9 mouse cellular contexts compared by ENCODE assay signal in the genomic region with DNA sequence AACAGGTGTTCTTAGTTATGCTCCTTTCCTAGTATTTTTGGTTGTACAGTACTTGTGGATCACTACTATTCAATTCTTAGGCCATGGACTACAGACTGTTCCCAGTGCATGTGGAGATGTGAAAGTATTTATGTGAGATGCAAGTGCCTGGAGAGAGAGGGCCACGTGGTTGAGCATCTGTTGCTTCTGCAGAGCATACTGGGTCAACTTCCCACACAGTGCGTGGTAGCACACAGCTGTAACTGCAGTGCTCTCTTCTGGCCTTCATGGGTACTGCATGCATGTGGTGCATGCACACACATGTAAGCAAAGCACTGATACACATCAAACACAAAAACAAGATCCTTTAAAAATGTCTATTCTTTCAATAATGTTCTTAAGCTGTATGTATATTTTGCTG. TPM values are rescaled to one million over a fixed set of nuclear protein-coding genes. Genes with fewer than 3 reads are reported as not detected.
DNase-seq lines count a peak whose midpoint lies in the region; ATAC-seq and TF ChIP-seq lines count a peak whose summit lies in the region.
"Had no signal": no experiment of that assay in that cellular context is flagged by ENCODE, and none has a peak within 500 bp of the region (broad histone marks: within the 10 kb centered on the region; RNA-seq: fewer than 3 reads in every experiment).

No protein-coding gene starts in this region.

- no peak overlapping the region for H3K4me2 ChIP-seq in midbrain, postnatal 0 days (ENCODE audit: low read depth, low read length, poor library complexity, severe bottlenecking)
- no peak overlapping the region for H3K4me2 ChIP-seq in kidney, postnatal 0 days (ENCODE audit: low read length)
- H3K4me2 ChIP-seq: limb, embryonic 12.5 days had no signal

- H3K27me3 ChIP-seq in cerebellum, adult 2 months (ENCODE audit: control insufficient read depth, insufficient read depth, low read length): no peaks in the 10 kb centered on the region
- no peaks in the 10 kb centered on the region for H3K27me3 ChIP-seq in midbrain, postnatal 0 days (ENCODE audit: insufficient read depth, low read length)
- H3K27me3 ChIP-seq in midbrain, embryonic 10.5 days (ENCODE audit: low read depth, poor library complexity, severe bottlenecking): no peaks in the 10 kb centered on the region
- no peaks in the 10 kb centered on the region for H3K27me3 ChIP-seq in kidney, postnatal 0 days (ENCODE audit: insufficient read depth, low read length)
- H3K27me3 ChIP-seq: limb, embryonic 12.5 days had no signal

- H3K9ac ChIP-seq in midbrain, postnatal 0 days (replicated peaks; ENCODE audit: low read length, poor library complexity, severe bottlenecking): no peak overlapping the region
- H3K9ac ChIP-seq in kidney, postnatal 0 days (ENCODE audit: low read depth, low read length): no peak overlapping the region
- H3K9ac ChIP-seq: limb, embryonic 12.5 days had no signal

- no peaks in the 10 kb centered on the region; the same call in 1 of the 2 replicates for H3K4me1 ChIP-seq in cerebellum, adult 2 months (ENCODE audit: control insufficient read depth, insufficient read depth, low read length)
- no peaks in the 10 kb centered on the region for H3K4me1 ChIP-seq in midbrain, postnatal 0 days (ENCODE audit: insufficient read depth, low read length)
- no peaks in the 10 kb centered on the region for H3K4me1 ChIP-seq in midbrain, embryonic 10.5 days
- H3K4me1 ChIP-seq in kidney, postnatal 0 days (replicated peaks; ENCODE audit: insufficient read depth, low read length): no peaks in the 10 kb centered on the region
- H3K4me1 ChIP-seq: limb, embryonic 12.5 days had no signal

- DNase-seq in cerebellum, adult 2 months: no peak
- DNase-seq in cerebellum, adult 11 months: no peak
- peak; percentile 25 for DNase-seq in midbrain, postnatal 0 days (ENCODE audit: low spot score)
- no peak for DNase-seq in midbrain, embryonic 10.5 days (ENCODE audit: low spot score)
- peak; percentile 23 for DNase-seq in embryo, embryonic 10.5 days (ENCODE audit: low spot score)
- no peak for DNase-seq in kidney, postnatal 0 days (ENCODE audit: low spot score)
- DNase-seq in urinary bladder, postnatal 36 days (ENCODE audit: low spot score in 2 of 2): no peak

- 52% methylated on average over 2 of the region's 2 CpGs for WGBS in cerebellum, adult 2 months
- WGBS in midbrain, postnatal 0 days: 82% methylated on average over 2 of the region's 2 CpGs
- WGBS in midbrain, embryonic 10.5 days: 77% methylated on average over 2 of the region's 2 CpGs
- WGBS in kidney, postnatal 0 days: 86% methylated on average over 2 of the region's 2 CpGs

- H3K27ac ChIP-seq in cerebellum, adult 2 months (ENCODE audit: insufficient read depth, low read length): no peak overlapping the region
- no peak overlapping the region for H3K27ac ChIP-seq in midbrain, postnatal 0 days (ENCODE audit: low read depth, low read length)
- H3K27ac ChIP-seq in midbrain, embryonic 10.5 days (replicated peaks): no peak overlapping the region
- no peak overlapping the region for H3K27ac ChIP-seq in kidney, postnatal 0 days
- H3K27ac ChIP-seq: limb, embryonic 12.5 days had no signal

- ATAC-seq in midbrain, postnatal 0 days (ENCODE audit: low FRiP score): 0 out of 2 replicates have a peak, but pooled peaks have one; percentile 54
- ATAC-seq in kidney, postnatal 0 days (replicated peaks; ENCODE audit: low FRiP score, low read depth): 0 out of 2 replicates have a peak, but pooled peaks have one; percentile 36
- peak; percentile 78; the same call in 1 of the 2 replicates for ATAC-seq in monocyte, adult 5-6 weeks (replicated peaks; ENCODE audit: insufficient number of reproducible peaks, low FRiP score, low TSS enrichment, poor library complexity, severe bottlenecking)

- peak; percentile 56 for TF ChIP-seq CTCF in cerebellum, adult 2 months (IDR thresholded peaks at IDR 0.05; ENCODE audit: borderline replicate concordance, insufficient read depth, low read depth, low read length)
- TF ChIP-seq CTCF in midbrain, postnatal 0 days (IDR thresholded peaks at IDR 0.05): peak; percentile 65
- peak; percentile 65 for TF ChIP-seq CTCF in kidney, postnatal 0 days (IDR thresholded peaks at IDR 0.05; ENCODE audit: low read depth)

- H3K9me3 ChIP-seq in midbrain, postnatal 0 days (ENCODE audit: low read length): no peaks in the 10 kb centered on the region
- H3K9me3 ChIP-seq in midbrain, embryonic 10.5 days (replicated peaks): no peaks in the 10 kb centered on the region; the same call in 1 of the 2 replicates
- H3K9me3 ChIP-seq in kidney, postnatal 0 days (replicated peaks; ENCODE audit: low read length): no peaks in the 10 kb centered on the region
- H3K9me3 ChIP-seq: limb, embryonic 12.5 days had no signal

- no peak overlapping the region for H3K4me3 ChIP-seq in cerebellum, adult 2 months (replicated peaks; ENCODE audit: insufficient read depth, low read depth, low read length)
- no peak overlapping the region for H3K4me3 ChIP-seq in midbrain, postnatal 0 days (ENCODE audit: low read depth, low read length)
- H3K4me3 ChIP-seq in midbrain, embryonic 10.5 days: no peak overlapping the region
- no peak overlapping the region for H3K4me3 ChIP-seq in kidney, postnatal 0 days (replicated peaks; ENCODE audit: low read depth, low read length)
- H3K4me3 ChIP-seq: limb, embryonic 12.5 days had no signal

- TF ChIP-seq POLR2A in cerebellum, adult 2 months (IDR thresholded peaks at IDR 0.05; ENCODE audit: borderline replicate concordance, insufficient read depth, low read length): no peak

- H3K36me3 ChIP-seq in midbrain, postnatal 0 days (ENCODE audit: insufficient read depth, low read length): peaks cover 49% of the 10 kb centered on the region
- peaks cover 70% of the 10 kb centered on the region for H3K36me3 ChIP-seq in midbrain, embryonic 10.5 days
- peaks cover 39% of the 10 kb centered on the region for H3K36me3 ChIP-seq in kidney, postnatal 0 days (ENCODE audit: insufficient read depth, low read length)

RNA-seq across cellular contexts. Expression of a gene that starts 32.6 kb away (rescaled TPM):
- polyA plus RNA-seq in cerebellum, adult 2 months (2012; rRNA removed): 141 and 158 TPM in 2 replicates
- total RNA-seq in midbrain, postnatal 0 days (2014; rRNA removed): 64.5 and 67.9 TPM in 2 replicates
- polyA plus RNA-seq in midbrain, postnatal 0 days (2015; fragmentation: Nextera tagmentation; extraction: Ambion mirVana): 20.2 and 22.5 TPM in 2 replicates
- polyA plus RNA-seq in midbrain, embryonic 10.5 days (2016; fragmentation: Nextera tagmentation; extraction: Ambion mirVana): 13.8 and 16.4 TPM in 2 replicates
- 27.6 and 28.5 TPM in 2 replicates for polyA plus RNA-seq in kidney, postnatal 0 days (2015; fragmentation: Nextera tagmentation; extraction: Ambion mirVana)
- 179 to 209 TPM (median 190 TPM) in 3 replicates for total RNA-seq in monocyte, adult 5-6 weeks (2017)

Comparison
In these comparisons a context has a peak if more than half of its experiments do, and no peak if none do; other contexts are left out.
1. DNase-seq: peak in midbrain, postnatal 0 days (single experiment) and embryo, embryonic 10.5 days (single experiment); none in cerebellum, adult 2 months (0 of 2), cerebellum, adult 11 months (single experiment), midbrain, embryonic 10.5 days (single experiment), kidney, postnatal 0 days (single experiment) and urinary bladder, postnatal 36 days (0 of 2).
2. Peak in every context shown above with its lines, with median percentiles within 50 percentile points of each other: CTCF ChIP-seq and ATAC-seq.